Mouse (Mus musculus): ENCODE data around the gene Snx14.

- TF ChIP-seq CTCF (IDR thresholded peaks at IDR 0.05; ENCODE audit: low read depth, low read length), result no peak
- TF ChIP-seq EP300 (IDR thresholded peaks at IDR 0.05; ENCODE audit: insufficient read depth, low read depth, low read length), result no peak
- no peak for TF ChIP-seq POLR2A (IDR thresholded peaks at IDR 0.05; ENCODE audit: insufficient read depth, low read length)
These were observed 111.5 kb downstream of the Snx14 start, which contains the start of gene Nt5e for GRCm38 (mm10) chr9:88326930-88327901.

Data from ES-Bruce4 (cell line).